Mouse (Mus musculus) olfactory bulb, adult 2 months (tissue): ENCODE measurements around the gene Col4a4. TPM values are rescaled to one million over a fixed set of nuclear protein-coding genes. Genes with fewer than 3 reads are reported as not detected.
A peak's percentile ranks its signal among the peaks of the same experiment; 100 is the strongest.

Experiments used
- H3K27ac ChIP-seq: fragments of 200-500 bp; 2 replicates; pipeline ENCODE4 v1.5.1; 2012; ENCODE audit warnings: low read depth, low read length; ENCODE audit not compliant: insufficient read depth
- H3K4me1 ChIP-seq: fragments of 200-500 bp; 2 replicates; pipeline ENCODE4 v1.6.1; 2012; ENCODE audit warnings: low read length; ENCODE audit not compliant: control insufficient read depth, insufficient read depth
- H3K4me3 ChIP-seq: fragments of 200-500 bp; 2 replicates; pipeline ENCODE4 v1.5.1; 2012; ENCODE audit warnings: mild to moderate bottlenecking, low read depth, low read length, moderate library complexity; ENCODE audit not compliant: insufficient read depth
- CTCF ChIP-seq: fragments of 200-500 bp; IDR thresholded peaks from 2 replicates; pipeline ENCODE4 v1.5.1; 2012; ENCODE audit warnings: low read depth, mild to moderate bottlenecking, low read length, moderate library complexity; ENCODE audit not compliant: insufficient read depth
- POLR2A ChIP-seq: fragments of 200-500 bp; IDR thresholded peaks from 2 replicates; pipeline ENCODE4 v1.6.1; 2012; ENCODE audit warnings: mild to moderate bottlenecking, low read depth, low read length, moderate library complexity; ENCODE audit not compliant: insufficient read depth
- WGBS: fragments of 180-500 bp; shearing (Covaris S2); methylation state at CpG from one replicate; pipeline ENCODE4 v1.1.7; 2018; 5-methylcytosine and 5-hydroxymethylcytosine counted together
- polyA plus RNA-seq: library from polyadenylated mRNA; stranded (reverse); fragments of >200 nt; gene quantifications from 2 replicates; pipeline ENCODE4 v1.2.4, GENCODE M21; 2012; ENCODE audit warnings: low replicate concordance; ENCODE audit not compliant: missing spikeins, insufficient read depth, insufficient read length

Gene Col4a4
- polyA plus RNA-seq = not detected in 2 replicates

DNA sequence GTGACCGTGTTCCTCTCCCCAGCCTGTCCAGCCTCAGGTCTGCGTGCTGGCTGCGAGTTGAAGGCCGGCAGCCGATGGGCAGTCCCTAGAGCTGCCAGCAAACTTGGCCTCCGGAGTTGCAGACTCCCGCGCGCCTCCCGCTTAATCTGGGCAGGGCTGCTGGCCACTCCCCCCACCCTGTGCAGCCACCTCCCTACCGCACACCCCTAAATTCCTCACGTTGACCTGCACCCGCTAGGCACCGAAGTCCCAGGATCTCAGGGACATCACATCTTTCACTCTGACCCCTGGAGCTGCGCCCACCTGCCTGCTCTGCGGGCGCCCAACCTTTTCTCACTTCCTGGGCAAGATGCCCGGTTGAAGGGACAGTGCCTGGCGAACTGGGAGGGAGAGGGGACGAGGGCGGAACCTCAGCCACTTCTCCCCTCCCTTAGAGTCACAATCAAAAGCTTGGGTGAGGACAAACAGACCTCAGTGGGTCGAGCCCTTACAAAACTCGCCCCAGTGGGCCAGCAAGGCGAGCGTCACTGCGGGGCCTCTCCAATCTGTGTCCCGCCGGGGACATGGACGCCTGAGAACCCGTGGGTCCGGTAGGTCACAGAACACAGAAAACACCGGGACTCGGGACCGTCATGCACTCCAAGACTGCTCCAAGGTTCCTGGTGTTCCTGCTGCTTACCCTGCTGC is at the start of gene Col4a4, which contains the start of gene Col4a3:
Gene Col4a4 (minus strand): TSS at position 137 of the 687 bp plus-strand sequence.
Gene Col4a3 (plus strand): TSS at position 209 of the 687 bp plus-strand sequence.
- H3K27ac ChIP-seq = no peak within 1 kb of the TSS
- TF ChIP-seq POLR2A = no peak
- no peak for TF ChIP-seq CTCF
- WGBS = 3% methylated on average over 34 of the region's 34 CpGs
- peak within 1 kb of the TSS; percentile 2 for H3K4me3 ChIP-seq
- peaks cover 10% of the 10 kb centered on the region for H3K4me1 ChIP-seq

DNA sequence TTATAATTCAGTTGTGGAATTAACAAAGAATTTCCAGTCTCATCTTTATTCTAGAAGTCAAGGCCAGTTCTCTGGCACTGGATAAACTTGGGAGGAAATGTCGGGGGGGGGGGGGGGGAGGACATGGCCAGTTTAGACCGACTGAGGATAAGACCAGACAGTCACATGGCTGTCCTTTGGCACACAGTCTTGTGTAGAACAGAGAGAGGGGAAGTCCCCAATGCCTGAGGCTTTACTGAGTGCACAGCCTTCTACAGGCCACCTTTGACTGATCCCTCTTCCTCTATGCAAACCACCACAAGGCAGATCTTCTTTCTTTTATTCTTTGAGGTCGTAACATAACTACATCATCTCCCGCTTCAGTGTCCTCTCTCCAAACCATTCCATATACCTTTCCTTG is 49.7 kb upstream of the Col4a4 start:
- no peak overlapping the region for H3K27ac ChIP-seq
- no peak overlapping the region for H3K4me3 ChIP-seq
- TF ChIP-seq POLR2A (no peak), CTCF (no peak)
- WGBS = 79% methylated on average over 4 of the region's 4 CpGs
- H3K4me1 ChIP-seq = peaks cover 5% of the 10 kb centered on the region; the same call in 1 of the 2 replicates

DNA sequence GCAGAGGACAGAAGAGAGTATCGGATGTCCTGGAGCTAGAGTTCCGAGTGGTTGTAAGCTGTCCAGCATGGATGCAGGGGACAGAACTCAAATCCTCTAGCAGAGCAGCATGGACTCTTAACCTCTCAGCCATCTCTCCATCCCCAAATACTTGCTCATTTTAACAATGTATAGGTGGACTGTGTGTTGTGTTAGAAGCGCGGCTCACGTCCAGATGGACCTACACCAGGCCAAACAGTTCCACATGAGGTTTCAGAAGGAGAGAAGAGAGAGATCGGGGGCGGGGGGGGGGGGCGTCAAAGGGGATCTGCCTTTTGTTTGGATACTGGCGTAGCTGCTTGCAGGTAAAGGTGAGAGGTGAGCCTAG is 48.6 kb upstream of the Col4a4 start:
- peaks cover 5% of the 10 kb centered on the region; the same call in 1 of the 2 replicates for H3K4me1 ChIP-seq
- 91% methylated on average over 9 of the region's 9 CpGs for WGBS
- H3K27ac ChIP-seq = no peak overlapping the region
- TF ChIP-seq CTCF = no peak
- no peak for TF ChIP-seq POLR2A
- H3K4me3 ChIP-seq = no peak overlapping the region

DNA sequence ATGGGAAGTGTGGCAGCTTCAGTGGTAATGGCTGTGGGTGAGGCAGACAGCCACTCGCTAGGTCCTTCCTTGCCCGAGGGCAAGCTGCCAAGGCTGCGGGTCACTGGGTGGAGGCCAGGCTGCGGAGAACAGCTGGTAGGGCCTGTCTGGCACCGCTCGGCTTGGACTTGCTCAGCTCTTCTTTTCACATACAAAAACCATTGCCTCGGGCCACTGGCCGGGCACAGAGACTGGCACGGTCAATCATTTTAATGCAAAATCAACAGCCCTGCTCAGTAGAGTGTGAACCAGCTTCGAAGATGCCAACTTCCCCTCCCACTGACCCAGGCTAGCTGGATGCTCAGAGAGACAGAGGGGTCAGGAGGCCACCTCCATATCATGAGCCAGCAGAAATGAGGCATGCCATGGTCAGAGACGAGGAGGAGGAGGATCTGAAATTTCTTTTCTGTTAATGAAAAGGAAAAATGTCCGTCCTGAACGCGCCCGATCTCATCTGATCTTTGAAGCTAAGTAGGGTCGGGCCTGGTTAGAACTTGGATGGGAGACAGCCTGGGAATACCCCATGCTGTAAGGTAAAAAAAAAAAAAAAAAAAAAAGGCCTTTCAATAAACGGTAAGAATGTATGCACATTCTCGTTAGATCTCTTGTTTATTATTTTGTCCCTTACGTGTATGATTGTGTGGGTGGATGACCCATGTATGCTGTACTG is 48.0 kb upstream of the Col4a4 start:
- TF ChIP-seq POLR2A = no peak
- no peak for TF ChIP-seq CTCF
- Histone ChIP-seq H3K4me1 (peaks cover 5% of the 10 kb centered on the region; the same call in 1 of the 2 replicates), H3K4me3 (no peak overlapping the region), H3K27ac (no peak overlapping the region)
- WGBS = 43% methylated on average over 19 of the region's 19 CpGs

DNA sequence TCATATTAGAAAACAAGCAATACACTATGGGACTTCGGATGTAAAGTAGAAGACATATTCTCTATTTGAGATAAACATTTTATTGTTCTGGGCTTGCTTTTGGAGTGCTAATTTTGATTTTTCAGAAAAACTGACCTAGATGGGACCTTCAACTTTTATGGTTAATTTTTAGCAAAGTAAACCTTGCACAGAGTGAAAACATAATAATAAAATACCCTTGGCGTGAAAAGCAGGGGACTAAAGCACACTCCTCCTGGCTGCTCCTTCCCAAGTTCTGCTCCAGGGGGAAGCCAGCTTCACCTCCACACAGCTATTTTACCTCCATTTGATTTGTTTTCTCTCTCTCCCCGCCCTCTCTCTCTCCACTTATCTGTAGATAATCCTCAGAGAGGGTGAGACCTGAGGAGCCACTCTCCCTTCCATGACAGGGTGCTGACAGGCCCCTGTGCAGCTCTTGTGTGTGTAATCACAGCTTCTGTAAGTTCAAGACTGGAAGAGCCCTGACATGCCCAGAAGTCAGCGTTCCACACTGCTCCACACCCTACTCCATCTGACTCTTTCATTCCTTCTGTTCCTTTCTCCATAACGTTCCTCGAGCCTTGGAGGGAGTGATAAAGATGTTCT is 44.6 kb upstream of the Col4a4 start:
- peaks cover 5% of the 10 kb centered on the region; the same call in 1 of the 2 replicates for H3K4me1 ChIP-seq
- TF ChIP-seq POLR2A (no peak), CTCF (no peak)
- no peak overlapping the region for H3K4me3 ChIP-seq
- 78% methylated on average over 6 of the region's 6 CpGs for WGBS
- H3K27ac ChIP-seq = no peak overlapping the region

DNA sequence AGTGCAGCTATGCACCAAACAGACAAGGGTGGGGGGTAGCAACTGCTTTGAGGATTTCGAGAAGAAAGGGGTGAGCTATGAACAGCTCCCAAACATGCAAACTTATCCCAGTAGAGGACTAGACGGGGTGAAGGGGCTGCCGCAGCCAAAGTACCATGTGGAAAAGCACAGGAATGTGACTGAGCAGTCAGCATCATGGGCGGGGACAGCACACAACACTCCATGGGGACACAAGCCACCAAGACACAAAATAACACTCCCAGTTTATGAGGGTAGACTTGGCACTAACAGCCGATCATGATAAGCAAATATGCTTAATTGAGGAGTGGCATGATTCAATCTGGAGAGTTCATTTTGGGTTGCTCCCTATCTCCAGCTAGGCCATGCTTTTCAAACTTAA is 42.8 kb upstream of the Col4a4 start:
- Histone ChIP-seq H3K4me1 (peaks cover 2% of the 10 kb centered on the region; the same call in 1 of the 2 replicates), H3K27ac (no peak overlapping the region), H3K4me3 (no peak overlapping the region)
- no peak for TF ChIP-seq CTCF
- TF ChIP-seq POLR2A = no peak
- WGBS = 86% methylated on average over 5 of the region's 5 CpGs

DNA sequence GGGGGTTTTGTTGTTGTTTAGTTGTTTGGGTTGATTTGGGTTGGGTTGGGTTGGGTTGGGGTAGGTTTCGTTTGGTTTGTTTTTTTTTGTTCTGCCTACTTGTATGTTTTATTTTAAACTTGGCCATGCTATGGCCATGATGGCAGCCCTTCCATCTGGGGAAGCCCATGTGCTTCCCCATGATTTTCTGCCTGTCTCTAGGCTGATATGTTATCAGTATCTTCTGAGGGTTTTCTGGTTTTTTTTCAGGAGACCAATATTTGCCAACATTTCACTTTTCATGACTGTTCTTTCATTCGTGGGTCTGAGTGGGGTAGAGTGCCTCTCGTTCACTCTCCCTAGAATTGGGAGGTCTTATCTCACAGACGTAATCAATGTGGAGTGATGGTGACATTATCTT is 41.0 kb upstream of the Col4a4 start:
- WGBS = 94% methylated on average over 4 of the region's 4 CpGs
- TF ChIP-seq POLR2A = no peak
- no peak for TF ChIP-seq CTCF

DNA sequence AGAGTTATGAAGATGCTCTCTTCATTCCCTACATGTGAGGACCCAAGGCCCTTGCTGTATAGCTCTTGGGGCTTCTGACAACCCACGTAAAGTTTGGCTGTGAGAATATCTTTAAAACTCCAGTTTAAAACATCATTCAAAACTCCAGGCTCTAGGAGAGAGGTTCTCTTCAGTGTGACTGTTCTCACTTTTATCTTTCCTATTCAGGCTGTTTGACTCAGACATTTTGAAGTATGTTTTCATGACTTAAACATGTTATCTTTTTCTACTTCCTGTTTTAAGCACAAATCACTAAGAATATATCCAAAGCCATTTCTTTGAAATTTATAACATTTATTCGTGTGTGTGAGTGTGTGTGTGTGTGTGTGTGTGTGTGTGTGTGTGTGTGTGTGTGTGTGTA is 38.8 kb upstream of the Col4a4 start:
- Histone ChIP-seq H3K27ac (no peak overlapping the region), H3K4me3 (no peak overlapping the region), H3K4me1 (no peaks in the 10 kb centered on the region)
- 89% methylated on average over 2 of the region's 2 CpGs for WGBS
- TF ChIP-seq POLR2A = no peak
- TF ChIP-seq CTCF = no peak

More for the DNA sequence above, 41.0 kb upstream of the Col4a4 start:
- H3K27ac ChIP-seq = no peak overlapping the region
- H3K4me3 ChIP-seq = no peak overlapping the region
- no peaks in the 10 kb centered on the region for H3K4me1 ChIP-seq

DNA sequence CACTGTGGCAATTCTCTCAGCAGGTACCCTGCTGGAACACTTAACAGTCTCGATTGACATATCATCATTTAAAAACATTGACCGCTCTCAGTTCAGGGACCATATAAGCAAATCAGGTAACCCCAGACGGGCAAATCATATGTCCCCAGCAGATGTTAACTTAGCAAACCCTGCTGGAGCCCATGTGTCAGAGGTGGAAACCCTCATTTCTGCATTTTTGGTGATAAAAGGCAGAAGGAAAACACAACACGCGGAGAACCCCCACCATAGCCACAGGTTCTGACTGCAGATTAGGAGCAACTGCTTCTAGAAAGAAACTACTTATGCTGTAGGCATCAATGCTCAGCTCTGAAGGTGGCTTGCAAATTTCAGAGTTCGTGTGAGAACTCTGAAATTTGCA is 38.3 kb upstream of the Col4a4 start:
- 81% methylated on average over 6 of the region's 6 CpGs for WGBS
- Histone ChIP-seq H3K27ac (no peak overlapping the region), H3K4me1 (no peaks in the 10 kb centered on the region)

More for the DNA sequence above, 38.3 kb upstream of the Col4a4 start:
- TF ChIP-seq CTCF (no peak), POLR2A (no peak)
- H3K4me3 ChIP-seq = no peak overlapping the region
